Mouse (Mus musculus) midbrain, embryonic 16.5 days (tissue): ENCODE results near the gene Ppif. TPM values are rescaled to one million over a fixed set of nuclear protein-coding genes. Genes with fewer than 3 reads are reported as not detected.

Experiments
- ATAC-seq: fragments of 200-750 bp; cut with Nextera tagmentation; 2 replicates; pipeline ENCODE4 v1.8.0; 2017; ENCODE audit warnings: moderate TSS enrichment
- H3K27ac ChIP-seq: fragments of 300-500 bp; sonication (generic); 2 replicates; pipeline ENCODE4 v1.5.1; 2014; ENCODE audit warnings: mild to moderate bottlenecking, low read length, mixed read lengths
- H3K27me3 ChIP-seq: fragments of 300-500 bp; sonication (generic); 2 replicates; pipeline ENCODE4 v1.6.1; 2014; ENCODE audit warnings: low read depth, low read length, mixed read lengths; ENCODE audit not compliant: control insufficient read depth, insufficient read depth
- H3K36me3 ChIP-seq: fragments of 300-500 bp; sonication (generic); 2 replicates; pipeline ENCODE4 v1.6.1; 2014; ENCODE audit warnings: mild to moderate bottlenecking, low read length, moderate library complexity, mixed read lengths; ENCODE audit not compliant: control insufficient read depth, insufficient read depth
- H3K4me1 ChIP-seq: fragments of 300-500 bp; sonication (generic); 2 replicates; pipeline ENCODE4 v1.6.1; 2014; ENCODE audit warnings: mild to moderate bottlenecking, low read length, mixed read lengths; ENCODE audit not compliant: control insufficient read depth, insufficient read depth
- H3K4me2 ChIP-seq: fragments of 300-500 bp; sonication (generic); 2 replicates; pipeline ENCODE4 v1.6.1; 2014; ENCODE audit warnings: mild to moderate bottlenecking, low read length, mixed read lengths
- H3K4me3 ChIP-seq: fragments of 300-500 bp; sonication (generic); 2 replicates; pipeline ENCODE4 v1.5.1; 2014; ENCODE audit warnings: low read depth, mild to moderate bottlenecking, low read length, moderate library complexity, mixed read lengths
- H3K9ac ChIP-seq: fragments of 300-500 bp; sonication (generic); 2 replicates; pipeline ENCODE4 v1.6.1; 2014; ENCODE audit warnings: low read depth, low read length, mixed read lengths
- H3K9me3 ChIP-seq: fragments of 300-500 bp; sonication (generic); replicated peaks from 2 replicates; pipeline ENCODE4 v1.6.1; 2014; ENCODE audit warnings: mild to moderate bottlenecking, low read length, mixed read lengths; ENCODE audit not compliant: control insufficient read depth, poor library complexity, severe bottlenecking
- WGBS: fragments of 180-500 bp; shearing (Covaris S2); extraction: QIAGEN DNeasy Blood & Tissue Kit; methylation state at CpG from one replicate; pipeline ENCODE4 v1.1.7; 2014; 5-methylcytosine and 5-hydroxymethylcytosine counted together
- polyA plus RNA-seq: library from polyadenylated mRNA; unstranded; fragments of >200 nt; fragmentation: Nextera tagmentation; extraction: Ambion mirVana; gene quantifications from 2 replicates; pipeline ENCODE4 v1.2.1, GENCODE M21; 2015

Ppif gene
- polyA plus RNA-seq, 1 experiment from 2014 or later = 40.3 TPM

DNA sequence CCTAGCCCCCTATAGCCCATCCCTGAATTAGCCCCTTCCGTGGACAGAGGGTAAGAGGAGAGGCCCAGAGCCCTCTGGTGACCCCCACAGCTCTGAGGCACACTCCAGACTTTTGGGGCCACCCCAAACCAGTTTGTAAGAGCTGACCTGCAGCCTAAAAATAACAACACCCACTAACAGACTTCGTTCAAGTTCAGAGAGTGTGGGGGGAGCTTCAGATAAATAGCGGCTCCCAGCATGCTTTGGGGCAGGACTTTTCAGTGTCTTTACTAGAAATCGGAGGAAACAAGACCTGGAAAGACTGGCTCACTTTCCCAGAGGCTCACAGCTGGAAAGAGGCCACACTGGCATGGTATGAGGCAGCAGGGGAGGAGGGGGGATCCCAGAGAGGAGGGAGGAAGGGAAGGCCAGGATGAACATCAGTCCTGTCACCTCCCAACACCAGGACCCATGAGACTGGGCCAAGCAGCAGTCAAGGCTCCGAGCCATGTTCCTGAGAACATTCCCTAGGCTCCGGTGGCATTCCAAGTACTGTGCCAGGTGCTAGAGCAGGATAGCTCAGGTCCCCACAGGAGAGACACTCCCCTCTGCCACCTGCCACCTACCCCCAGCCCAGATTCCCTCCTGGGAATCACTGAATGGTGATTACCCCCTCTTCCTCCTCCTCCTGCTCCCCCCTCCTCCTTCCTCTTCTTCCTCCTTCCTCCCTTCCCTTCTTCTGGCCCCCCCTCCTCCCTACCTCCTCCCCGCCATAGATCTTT is 54.2 kb downstream of the Ppif start:
- no peaks in the 10 kb centered on the region for H3K9me3 ChIP-seq
- WGBS = 81% methylated on average over 7 of the region's 7 CpGs
- no peak overlapping the region for H3K4me2 ChIP-seq
- ATAC-seq = no peak
- no peaks in the 10 kb centered on the region for H3K36me3 ChIP-seq
- no peak overlapping the region for H3K4me3 ChIP-seq
- H3K27ac ChIP-seq = no peak overlapping the region
- no peaks in the 10 kb centered on the region for H3K4me1 ChIP-seq
- H3K9ac ChIP-seq = no peak overlapping the region
- no peaks in the 10 kb centered on the region for H3K27me3 ChIP-seq

DNA sequence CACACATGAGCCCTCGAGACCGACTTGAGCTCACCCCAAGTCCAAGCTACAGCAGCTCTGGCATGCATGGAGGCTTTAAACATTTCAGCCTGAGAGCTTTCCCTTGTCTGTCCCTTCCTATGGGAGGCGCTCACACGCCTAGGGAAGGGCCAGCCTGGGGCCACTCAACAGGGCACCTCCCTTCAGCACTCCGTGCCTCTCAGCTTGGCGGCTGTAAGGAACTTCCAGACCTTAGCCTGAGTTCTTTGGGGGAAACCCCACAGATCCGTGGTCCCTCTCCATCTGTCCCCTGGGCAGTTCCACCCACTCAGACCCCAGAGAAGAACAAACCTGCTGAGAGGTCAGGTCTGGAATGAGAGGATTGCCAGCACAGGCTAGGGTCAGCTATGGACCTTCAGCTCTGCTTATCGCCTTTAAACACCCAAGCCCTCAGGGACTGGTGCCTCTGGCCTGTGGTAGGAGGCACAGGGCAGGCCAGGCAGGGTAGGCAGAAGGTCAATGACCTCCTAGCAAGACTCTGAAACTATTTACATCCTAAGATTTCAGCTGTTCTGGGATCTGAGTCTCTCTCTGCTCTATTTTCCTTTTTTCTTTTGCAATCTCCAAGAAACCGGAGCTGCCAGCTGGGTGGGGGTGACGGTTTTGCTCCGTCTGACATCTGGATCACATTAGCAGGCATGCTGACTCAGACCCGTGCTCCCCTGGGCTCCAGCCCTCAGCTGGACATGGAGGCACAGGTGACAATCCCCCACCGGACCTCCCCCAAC is 55.4 kb downstream of the Ppif start:
- H3K4me1 ChIP-seq = no peaks in the 10 kb centered on the region
- no peak for ATAC-seq
- H3K4me3 ChIP-seq = no peak overlapping the region
- no peak overlapping the region for H3K9ac ChIP-seq
- no peaks in the 10 kb centered on the region for H3K9me3 ChIP-seq
- H3K27ac ChIP-seq = no peak overlapping the region
- no peaks in the 10 kb centered on the region for H3K27me3 ChIP-seq
- H3K4me2 ChIP-seq = no peak overlapping the region
- 54% methylated on average over 13 of the region's 13 CpGs for WGBS
- no peaks in the 10 kb centered on the region for H3K36me3 ChIP-seq

Other genes with a start within 250 kb of the Ppif start
- 54.2 and 58.0 TPM in 2 replicates for gene Zmiz1, start 235.0 kb upstream of the Ppif start, polyA plus RNA-seq
- gene Zcchc24, start 74.9 kb downstream of the Ppif start, polyA plus RNA-seq = 11.0 and 12.2 TPM in 2 replicates
- 1.8 and 2.4 TPM in 2 replicates for gene Anxa11, start 148.0 kb downstream of the Ppif start, polyA plus RNA-seq
- not detected in 2 replicates for gene Plac9a, start 208.9 kb downstream of the Ppif start, polyA plus RNA-seq
- gene Tmem254a, start 233.5 kb downstream of the Ppif start, polyA plus RNA-seq = 6.5 and 8.1 TPM in 2 replicates
- gene Cphx1, start 244.2 kb downstream of the Ppif start, polyA plus RNA-seq = not detected in 2 replicates